Mouse (Mus musculus) heart, adult 2 months (tissue): ENCODE measurements around the gene Muc1.

ENCODE experiments used
- CTCF ChIP-seq: fragments of 200-600 bp; IDR thresholded peaks from 2 replicates; pipeline ENCODE4 v1.8.1; 2022; ENCODE audit warnings: antibody characterized with exemption, mild to moderate bottlenecking, moderate library complexity
- POLR2A ChIP-seq: fragments of 200-500 bp; IDR thresholded peaks from 2 replicates; pipeline ENCODE4 v1.6.1; 2011; ENCODE audit warnings: mild to moderate bottlenecking, low read depth, low read length, control low read depth; ENCODE audit not compliant: insufficient read depth

DNA sequence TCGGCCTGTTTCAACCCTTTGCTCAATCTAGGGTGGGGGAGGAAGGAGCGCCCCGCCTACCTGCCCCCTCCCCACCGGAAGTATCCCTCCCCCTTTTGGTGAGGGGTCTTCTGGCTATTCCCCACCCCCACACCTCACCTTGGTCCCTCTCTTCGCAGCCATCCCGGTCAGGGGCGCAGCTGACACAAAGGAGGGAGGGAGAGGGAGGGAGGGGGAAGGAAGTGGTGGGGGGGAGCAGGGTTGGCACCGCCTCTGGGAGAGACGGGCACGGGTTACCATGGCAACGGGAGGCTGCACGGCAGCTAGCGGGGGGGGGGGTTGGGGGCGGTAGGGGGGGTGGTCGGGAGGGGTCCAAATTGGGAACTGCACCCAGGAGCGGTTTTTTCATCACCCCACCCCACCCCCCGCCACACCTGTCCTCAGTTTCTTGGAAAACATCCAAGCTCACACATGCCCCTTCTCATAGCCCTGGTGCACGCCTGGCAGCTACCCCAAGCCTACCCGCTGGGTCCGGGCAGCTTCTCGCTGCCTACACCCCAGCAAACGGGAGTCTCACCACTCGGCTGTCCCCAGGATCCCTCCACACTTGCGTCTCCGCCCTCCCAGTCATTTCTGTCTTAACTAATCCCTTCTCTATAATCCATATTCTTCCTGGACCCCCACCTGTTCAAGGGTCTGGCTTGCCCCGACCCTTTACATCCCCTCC lies 16.3 kb downstream of the Muc1 start:
- TF ChIP-seq CTCF (no peak), POLR2A (no peak)
